Mouse (Mus musculus): ENCODE measurements around the gene Smg7.

GRCm38 (mm10) chr1:152792736-152793494 is 109.5 kb downstream of the Smg7 start:
- TF ChIP-seq USF1 (IDR thresholded peaks at IDR 0.05; ENCODE audit: low read depth, low read length), result no peak
- no peak for TF ChIP-seq POLR2AphosphoS2 (IDR thresholded peaks at IDR 0.05; ENCODE audit: low read length)
- TF ChIP-seq EP300 (IDR thresholded peaks at IDR 0.05; ENCODE audit: low read depth in 1 of 2, low read length in 2 of 2), result no peak
- TF ChIP-seq SIN3A (IDR thresholded peaks at IDR 0.05; ENCODE audit: low read length), result no peak
- no peak for TF ChIP-seq POLR2A (IDR thresholded peaks at IDR 0.05; ENCODE audit: control insufficient read depth in 1 of 2, insufficient read depth in 1 of 2, low read depth in 1 of 2, low read length in 2 of 2, poor library complexity in 1 of 2)
- TF ChIP-seq BHLHE40 (IDR thresholded peaks at IDR 0.05; ENCODE audit: borderline replicate concordance, low read depth, low read length), result no peak

All from MEL (cell line).